Mouse (Mus musculus) forebrain, embryonic 10.5 days (tissue): ENCODE measurements at regions not wholly inside any gene's neighbourhood (a gene's known extent, or its start where the extent isn't known, plus 50 kb on each side); places are given as distances from the start of the nearest gene placed in this dataset.
"Not testable (repeated sequence)": the region's sequence is repeated elsewhere in the genome, so short reads cannot be mapped to it uniquely, and the experiment has no call there.

Source experiments
- DNase-seq: peaks from one replicate; pipeline ENCODE4 v3.0.0-alpha.2; 2017; ENCODE audit warnings: low spot score; ENCODE audit errors: extremely low spot score
- H3K27ac ChIP-seq: fragments of 300-500 bp; sonication (generic); 2 replicates; pipeline ENCODE4 v1.5.1; 2016; ENCODE audit warnings: mild to moderate bottlenecking
- H3K27me3 ChIP-seq: fragments of 300-500 bp; sonication (generic); 2 replicates; pipeline ENCODE4 v1.6.1; 2016; ENCODE audit warnings: mild to moderate bottlenecking; ENCODE audit not compliant: poor library complexity, severe bottlenecking
- H3K36me3 ChIP-seq: fragments of 300-500 bp; sonication (generic); replicated peaks from 2 replicates; pipeline ENCODE4 v1.6.1; 2016; ENCODE audit warnings: mild to moderate bottlenecking, moderate library complexity
- H3K4me1 ChIP-seq: fragments of 300-500 bp; sonication (generic); 2 replicates; pipeline ENCODE4 v1.6.1; 2016
- H3K4me3 ChIP-seq: fragments of 300-500 bp; sonication (generic); 2 replicates; pipeline ENCODE4 v1.5.1; 2016; ENCODE audit warnings: mild to moderate bottlenecking, moderate library complexity
- H3K9me3 ChIP-seq: fragments of 300-500 bp; sonication (generic); 2 replicates; pipeline ENCODE4 v1.6.1; 2016; ENCODE audit warnings: mild to moderate bottlenecking, moderate library complexity
- WGBS: fragments of 180-500 bp; shearing (Covaris S2); methylation state at CpG from one replicate; pipeline ENCODE4 v1.1.7; 2016; 5-methylcytosine and 5-hydroxymethylcytosine counted together

- H3K9me3 ChIP-seq, result peaks cover 19% of the 10 kb centered on the region
- 85% methylated on average over 3 of the region's 3 CpGs for WGBS
- H3K27me3 ChIP-seq, result no peaks in the 10 kb centered on the region
- H3K36me3 ChIP-seq, result no peaks in the 10 kb centered on the region
- no peak overlapping the region for H3K27ac ChIP-seq
- no peaks in the 10 kb centered on the region for H3K4me1 ChIP-seq
- H3K4me3 ChIP-seq, result no peak overlapping the region
- no peak for DNase-seq
Measured at GRCm38 (mm10) chr9:14069770-14070169, 205.1 kb upstream of the Sesn3 start.

GRCm38 (mm10) chr9:14071728-14072127 is 203.1 kb upstream of the Sesn3 start:
- Histone ChIP-seq H3K4me1 (no peaks in the 10 kb centered on the region), H3K9me3 (no peaks in the 10 kb centered on the region), H3K4me3 (no peak overlapping the region), H3K36me3 (no peaks in the 10 kb centered on the region), H3K27me3 (no peaks in the 10 kb centered on the region), H3K27ac (no peak overlapping the region)
- DNase-seq, result no peak
- WGBS, result 86% methylated on average over 6 of the region's 6 CpGs

- 90% methylated on average over 1 of the region's 1 CpGs for WGBS
- H3K4me1 ChIP-seq, result no peaks in the 10 kb centered on the region
- no peak for DNase-seq
- no peak overlapping the region for H3K27ac ChIP-seq
- no peaks in the 10 kb centered on the region for H3K36me3 ChIP-seq
- H3K27me3 ChIP-seq, result no peaks in the 10 kb centered on the region
- H3K4me3 ChIP-seq, result no peak overlapping the region
- H3K9me3 ChIP-seq, result no peaks in the 10 kb centered on the region
Measured at GRCm38 (mm10) chr9:14072950-14073349, 201.9 kb upstream of the Sesn3 start.

GRCm38 (mm10) chr9:14074273-14074672 is 200.6 kb upstream of the Sesn3 start:
- 95% methylated on average over 6 of the region's 6 CpGs for WGBS
- Histone ChIP-seq H3K27ac (no peak overlapping the region), H3K9me3 (no peaks in the 10 kb centered on the region), H3K4me3 (no peak overlapping the region), H3K4me1 (no peaks in the 10 kb centered on the region), H3K27me3 (no peaks in the 10 kb centered on the region), H3K36me3 (no peaks in the 10 kb centered on the region)
- DNase-seq, result no peak

GRCm38 (mm10) chr9:14074866-14075265 is 200.0 kb upstream of the Sesn3 start:
- DNase-seq, H3K27ac ChIP-seq, H3K4me3 ChIP-seq, H3K4me1 ChIP-seq, H3K36me3 ChIP-seq, H3K27me3 ChIP-seq, H3K9me3 ChIP-seq: not testable (repeated sequence)

- no peaks in the 10 kb centered on the region for H3K27me3 ChIP-seq
- no peak overlapping the region for H3K27ac ChIP-seq
- DNase-seq, result no peak
- H3K4me1 ChIP-seq, result no peaks in the 10 kb centered on the region
- no peak overlapping the region for H3K4me3 ChIP-seq
- no peaks in the 10 kb centered on the region for H3K36me3 ChIP-seq
- H3K9me3 ChIP-seq, result no peaks in the 10 kb centered on the region
- WGBS, result 83% methylated on average over 4 of the region's 4 CpGs
Measured at GRCm38 (mm10) chr9:14075452-14075851, 199.4 kb upstream of the Sesn3 start.

GRCm38 (mm10) chr9:14075868-14076267 is 199.0 kb upstream of the Sesn3 start:
- Histone ChIP-seq H3K27me3 (no peaks in the 10 kb centered on the region), H3K36me3 (no peaks in the 10 kb centered on the region), H3K9me3 (no peaks in the 10 kb centered on the region), H3K4me3 (no peak overlapping the region), H3K4me1 (no peaks in the 10 kb centered on the region), H3K27ac (no peak overlapping the region)
- 94% methylated on average over 1 of the region's 1 CpGs for WGBS
- DNase-seq, result no peak

GRCm38 (mm10) chr9:14076728-14077127 is 198.1 kb upstream of the Sesn3 start:
- Histone ChIP-seq H3K4me1 (no peaks in the 10 kb centered on the region), H3K9me3 (no peaks in the 10 kb centered on the region), H3K36me3 (no peaks in the 10 kb centered on the region), H3K4me3 (no peak overlapping the region), H3K27me3 (no peaks in the 10 kb centered on the region), H3K27ac (no peak overlapping the region)
- 89% methylated on average over 5 of the region's 5 CpGs for WGBS
- no peak for DNase-seq

GRCm38 (mm10) chr9:14081138-14081537 is 193.7 kb upstream of the Sesn3 start:
- Histone ChIP-seq H3K27ac (no peak overlapping the region), H3K4me3 (no peak overlapping the region), H3K4me1 (no peaks in the 10 kb centered on the region), H3K36me3 (no peaks in the 10 kb centered on the region), H3K9me3 (no peaks in the 10 kb centered on the region), H3K27me3 (no peaks in the 10 kb centered on the region)
- 63% methylated on average over 4 of the region's 4 CpGs for whole genome bisulfite sequencing
- DNase-seq, result no peak

- Histone ChIP-seq H3K27ac (peak overlapping the region; percentile 20; the same call in 1 of the 2 replicates), H3K4me3 (no peak overlapping the region)
- WGBS, result 76% methylated on average over 2 of the region's 2 CpGs
Measured at GRCm38 (mm10) chr9:14086201-14086600, 188.7 kb upstream of the Sesn3 start.

GRCm38 (mm10) chr9:14086611-14087010 is 188.3 kb upstream of the Sesn3 start:
- 90% methylated on average over 3 of the region's 3 CpGs for WGBS
- H3K9me3 ChIP-seq, result no peaks in the 10 kb centered on the region
- H3K36me3 ChIP-seq, result no peaks in the 10 kb centered on the region
- H3K27ac ChIP-seq, result peak overlapping the region; percentile 20; the same call in 1 of the 2 replicates
- DNase-seq, result no peak
- peaks cover 7% of the 10 kb centered on the region for H3K4me1 ChIP-seq
- no peak overlapping the region for H3K4me3 ChIP-seq
- no peaks in the 10 kb centered on the region for H3K27me3 ChIP-seq

More at GRCm38 (mm10) chr9:14086201-14086600, 188.7 kb upstream of the Sesn3 start:
- DNase-seq, result no peak
- peaks cover 7% of the 10 kb centered on the region for H3K4me1 ChIP-seq
- no peaks in the 10 kb centered on the region for H3K27me3 ChIP-seq
- no peaks in the 10 kb centered on the region for H3K9me3 ChIP-seq
- no peaks in the 10 kb centered on the region for H3K36me3 ChIP-seq

- no peak overlapping the region for H3K27ac ChIP-seq
- peaks cover 8% of the 10 kb centered on the region for H3K4me1 ChIP-seq
- no peaks in the 10 kb centered on the region for H3K36me3 ChIP-seq
- H3K9me3 ChIP-seq, result no peaks in the 10 kb centered on the region
- no peak overlapping the region for H3K4me3 ChIP-seq
- H3K27me3 ChIP-seq, result no peaks in the 10 kb centered on the region
- WGBS, result 87% methylated on average over 4 of the region's 4 CpGs
- DNase-seq, result no peak
Measured at GRCm38 (mm10) chr9:14087874-14088273, 187.0 kb upstream of the Sesn3 start.

GRCm38 (mm10) chr9:14089791-14090256 is 185.0 kb upstream of the Sesn3 start:
- Histone ChIP-seq H3K36me3 (no peaks in the 10 kb centered on the region), H3K27me3 (no peaks in the 10 kb centered on the region), H3K4me3 (no peak overlapping the region), H3K27ac (no peak overlapping the region; the same call in 1 of the 2 replicates), H3K9me3 (no peaks in the 10 kb centered on the region), H3K4me1 (peaks cover 13% of the 10 kb centered on the region)
- no peak for DNase-seq
- WGBS, result 71% methylated on average over 8 of the region's 8 CpGs

- H3K4me1 ChIP-seq, result peaks cover 13% of the 10 kb centered on the region
- no peaks in the 10 kb centered on the region for H3K27me3 ChIP-seq
- no peak overlapping the region for H3K27ac ChIP-seq
- DNase-seq, result no peak
- H3K4me3 ChIP-seq, result no peak overlapping the region
- no peaks in the 10 kb centered on the region for H3K36me3 ChIP-seq
- no peaks in the 10 kb centered on the region for H3K9me3 ChIP-seq
- 90% methylated on average over 2 of the region's 2 CpGs for WGBS
Measured at GRCm38 (mm10) chr9:14090454-14090853, 184.4 kb upstream of the Sesn3 start.
